Mouse (Mus musculus) E14TG2a.4 (cell line): ENCODE measurements around the gene Tfrc.

ENCODE experiments used
- H3K27me3 ChIP-seq: 2 replicates; pipeline ENCODE4 v1.6.1; 2014; ENCODE audit warnings: low read length, control low read depth; ENCODE audit not compliant: insufficient read depth
- H3K36me3 ChIP-seq: 2 replicates; pipeline ENCODE4 v1.6.1; 2014; ENCODE audit warnings: low read length, control low read depth; ENCODE audit not compliant: insufficient read depth
- H3K4me1 ChIP-seq: replicated peaks from 2 replicates; pipeline ENCODE4 v1.6.1; 2014; ENCODE audit warnings: low read depth, low read length, control low read depth
- H3K4me3 ChIP-seq: replicated peaks from 2 replicates; pipeline ENCODE4 v1.5.1; 2014; ENCODE audit warnings: mild to moderate bottlenecking, low read length
- H3K9me3 ChIP-seq: 2 replicates; pipeline ENCODE4 v1.6.1; 2014; ENCODE audit warnings: low read length, control low read depth
- CTCF ChIP-seq: conservative IDR thresholded peaks from 2 replicates; pipeline ENCODE4 v1.5.1; 2014; ENCODE audit warnings: low read length
- NANOG ChIP-seq: IDR thresholded peaks from 2 replicates; pipeline ENCODE4 v1.6.1; 2014; ENCODE audit warnings: borderline replicate concordance, low read length, mixed read lengths
- POU5F1 ChIP-seq: IDR thresholded peaks from 2 replicates; pipeline ENCODE4 v1.6.1; 2014; ENCODE audit warnings: low read length, borderline replicate concordance

The Tfrc gene

GRCm38 (mm10) chr16:32659385-32659784 is 50.7 kb downstream of the Tfrc start:
- peak; percentile 90 for TF ChIP-seq CTCF
- TF ChIP-seq POU5F1, result no peak
- Histone ChIP-seq H3K27me3 (no peaks in the 10 kb centered on the region), H3K4me3 (peak overlapping the region; percentile 70), H3K9me3 (no peaks in the 10 kb centered on the region), H3K4me1 (peaks cover 98% of the 10 kb centered on the region), H3K36me3 (peaks cover 39% of the 10 kb centered on the region)

GRCm38 (mm10) chr16:32660095-32660494 is 51.4 kb downstream of the Tfrc start:
- Histone ChIP-seq H3K36me3 (peaks cover 42% of the 10 kb centered on the region), H3K4me3 (peak overlapping the region; percentile 26), H3K27me3 (no peaks in the 10 kb centered on the region), H3K9me3 (no peaks in the 10 kb centered on the region), H3K4me1 (peaks cover 99% of the 10 kb centered on the region)
- no peak for TF ChIP-seq NANOG
- no peak for TF ChIP-seq CTCF
- TF ChIP-seq POU5F1, result no peak

GRCm38 (mm10) chr16:32660557-32661321 is 52.0 kb downstream of the Tfrc start:
- TF ChIP-seq NANOG, result no peak
- TF ChIP-seq CTCF, result no peak
- no peak for TF ChIP-seq POU5F1
- H3K36me3 ChIP-seq, result peaks cover 49% of the 10 kb centered on the region
- peaks cover 99% of the 10 kb centered on the region for H3K4me1 ChIP-seq
- H3K4me3 ChIP-seq, result peak overlapping the region; percentile 29; the same call in 1 of the 2 replicates
- H3K27me3 ChIP-seq, result no peaks in the 10 kb centered on the region
- no peaks in the 10 kb centered on the region for H3K9me3 ChIP-seq

- Histone ChIP-seq H3K4me1 (peaks cover 99% of the 10 kb centered on the region), H3K36me3 (peaks cover 54% of the 10 kb centered on the region), H3K9me3 (no peaks in the 10 kb centered on the region), H3K27me3 (no peaks in the 10 kb centered on the region), H3K4me3 (no peak overlapping the region)
- TF ChIP-seq CTCF (no peak), POU5F1 (no peak), NANOG (no peak)
Observed at GRCm38 (mm10) chr16:32661493-32661921, 52.8 kb downstream of the Tfrc start.

- peaks cover 99% of the 10 kb centered on the region for H3K4me1 ChIP-seq
- no peaks in the 10 kb centered on the region for H3K9me3 ChIP-seq
- TF ChIP-seq NANOG (no peak), POU5F1 (no peak)
- no peak overlapping the region for H3K4me3 ChIP-seq
- peaks cover 58% of the 10 kb centered on the region for H3K36me3 ChIP-seq
- no peaks in the 10 kb centered on the region for H3K27me3 ChIP-seq
Observed at GRCm38 (mm10) chr16:32662372-32662771, 53.7 kb downstream of the Tfrc start.

- no peak overlapping the region for H3K4me3 ChIP-seq
- H3K9me3 ChIP-seq, result no peaks in the 10 kb centered on the region
- H3K27me3 ChIP-seq, result no peaks in the 10 kb centered on the region
- TF ChIP-seq CTCF (no peak), NANOG (no peak), POU5F1 (no peak)
- H3K36me3 ChIP-seq, result peaks cover 67% of the 10 kb centered on the region
- H3K4me1 ChIP-seq, result peaks cover 99% of the 10 kb centered on the region
Observed at GRCm38 (mm10) chr16:32663231-32663858, 54.6 kb downstream of the Tfrc start.

- H3K36me3 ChIP-seq, result peaks cover 76% of the 10 kb centered on the region
- H3K4me3 ChIP-seq, result no peak overlapping the region
- TF ChIP-seq CTCF (no peak), NANOG (no peak), POU5F1 (no peak)
- no peaks in the 10 kb centered on the region for H3K27me3 ChIP-seq
- no peaks in the 10 kb centered on the region for H3K9me3 ChIP-seq
- peaks cover 100% of the 10 kb centered on the region for H3K4me1 ChIP-seq
Observed at GRCm38 (mm10) chr16:32664211-32664610, 55.5 kb downstream of the Tfrc start.

- Histone ChIP-seq H3K4me3 (peak overlapping the region; percentile 54), H3K27me3 (no peaks in the 10 kb centered on the region), H3K4me1 (peaks cover 100% of the 10 kb centered on the region), H3K36me3 (peaks cover 86% of the 10 kb centered on the region), H3K9me3 (no peaks in the 10 kb centered on the region)
- TF ChIP-seq CTCF, result no peak
- no peak for TF ChIP-seq NANOG
- no peak for TF ChIP-seq POU5F1
Observed at GRCm38 (mm10) chr16:32665851-32666665, 57.3 kb downstream of the Tfrc start.
